Mouse (Mus musculus) liver, adult 2 months (tissue): ENCODE data around the gene F2. TPM values are rescaled to one million over a fixed set of nuclear protein-coding genes. Genes with fewer than 3 reads are reported as not detected.

Source experiments
- DNase-seq: peaks from one replicate; pipeline ENCODE4 v3.0.0-alpha.2; 2011; ENCODE audit warnings: low read depth, low spot score; ENCODE audit errors: extremely low read depth
- H3K27ac ChIP-seq: fragments of 200-500 bp; replicated peaks from 2 replicates; pipeline ENCODE4 v1.5.1; 2012; ENCODE audit warnings: low read depth, mild to moderate bottlenecking, control low read depth, inconsistent platforms, low read length; ENCODE audit not compliant: insufficient read depth
- H3K27me3 ChIP-seq: fragments of 200-500 bp; 2 replicates; pipeline ENCODE4 v1.6.1; 2012; ENCODE audit warnings: mild to moderate bottlenecking, moderate library complexity, low read length, inconsistent platforms; ENCODE audit not compliant: control insufficient read depth, insufficient read depth
- H3K36me3 ChIP-seq: fragments of 200-500 bp; 2 replicates; pipeline ENCODE4 v1.6.1; 2012; ENCODE audit warnings: low read length, inconsistent platforms; ENCODE audit not compliant: control insufficient read depth, insufficient read depth
- H3K4me1 ChIP-seq: fragments of 200-500 bp; 2 replicates; pipeline ENCODE4 v1.6.1; 2011; ENCODE audit warnings: low read length; ENCODE audit not compliant: control insufficient read depth, insufficient read depth
- H3K4me3 ChIP-seq: fragments of 200-500 bp; 2 replicates; pipeline ENCODE4 v1.5.1; 2011; ENCODE audit warnings: low read depth, mild to moderate bottlenecking, control low read depth, low read length, moderate library complexity; ENCODE audit not compliant: insufficient read depth
- H3K79me2 ChIP-seq: fragments of 200-500 bp; 2 replicates; pipeline ENCODE4 v1.6.1; 2012; ENCODE audit warnings: inconsistent platforms, mild to moderate bottlenecking, low read length, moderate library complexity; ENCODE audit not compliant: control insufficient read depth, insufficient read depth
- H3K9ac ChIP-seq: fragments of 200-500 bp; 2 replicates; pipeline ENCODE4 v1.6.1; 2012; ENCODE audit warnings: low read depth, mild to moderate bottlenecking, control low read depth, inconsistent platforms, low read length
- CTCF ChIP-seq: fragments of 200-500 bp; IDR thresholded peaks from 2 replicates; pipeline ENCODE4 v1.5.1; 2011; ENCODE audit warnings: low read depth, low read length, control low read depth
- POLR2A ChIP-seq: fragments of 200-500 bp; IDR thresholded peaks from 2 replicates; pipeline ENCODE4 v1.6.1; 2011; ENCODE audit warnings: low read length, control low read depth; ENCODE audit not compliant: insufficient read depth; ENCODE audit errors: extremely low read depth
- WGBS: fragments of 180-500 bp; shearing (Covaris S2); methylation state at CpG from one replicate; pipeline ENCODE4 v1.1.7; 2018; 5-methylcytosine and 5-hydroxymethylcytosine counted together
- polyA plus RNA-seq: library from polyadenylated mRNA; depleted of rRNA; stranded (reverse); fragments of >200 nt; gene quantifications from 2 replicates; pipeline ENCODE4 v1.2.3, GENCODE M21; 2012
- total RNA-seq: library from RNA; depleted of rRNA; stranded (reverse); fragments of >200 nt; gene quantifications from 2 replicates; pipeline ENCODE4 v1.2.3, GENCODE M21; 2014

F2 gene
- total and polyA plus RNA-seq, 2 experiments = 1,668 to 2,057 TPM

DNA sequence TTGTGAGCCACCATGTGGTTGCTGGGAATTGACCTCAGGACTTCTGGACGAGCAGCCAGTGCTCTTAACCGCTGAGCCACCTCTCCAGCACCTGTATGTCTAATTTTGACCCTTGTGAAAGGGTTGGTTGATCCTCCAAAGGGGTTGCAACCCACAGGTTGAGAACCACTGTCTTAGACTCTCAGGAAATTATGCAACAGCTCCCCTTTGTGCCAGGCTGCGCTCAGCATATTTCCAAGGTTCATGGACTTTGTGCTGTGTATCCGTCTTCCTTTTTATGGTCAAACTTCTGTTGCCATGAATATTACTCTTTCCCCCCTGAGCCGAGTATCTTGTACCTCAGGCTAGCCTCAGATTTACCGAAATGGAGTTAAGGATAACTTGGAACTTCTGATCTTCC is 24.8 kb upstream of the F2 start:
- TF ChIP-seq POLR2A = no peak
- TF ChIP-seq CTCF = no peak; the same call in 1 of the 2 replicates
- Histone ChIP-seq H3K27me3 (no peaks in the 10 kb centered on the region), H3K4me3 (no peak overlapping the region), H3K36me3 (peaks cover 29% of the 10 kb centered on the region; the same call in 1 of the 2 replicates), H3K79me2 (peaks cover 3% of the 10 kb centered on the region), H3K4me1 (peaks cover 2% of the 10 kb centered on the region; the same call in 1 of the 2 replicates), H3K9ac (no peak overlapping the region), H3K27ac (0 out of 2 replicates have a peak overlapping the region, but pooled peaks have one; percentile 25)
- 27% methylated on average over 6 of the region's 6 CpGs for WGBS
- peak; percentile 78 for DNase-seq

DNA sequence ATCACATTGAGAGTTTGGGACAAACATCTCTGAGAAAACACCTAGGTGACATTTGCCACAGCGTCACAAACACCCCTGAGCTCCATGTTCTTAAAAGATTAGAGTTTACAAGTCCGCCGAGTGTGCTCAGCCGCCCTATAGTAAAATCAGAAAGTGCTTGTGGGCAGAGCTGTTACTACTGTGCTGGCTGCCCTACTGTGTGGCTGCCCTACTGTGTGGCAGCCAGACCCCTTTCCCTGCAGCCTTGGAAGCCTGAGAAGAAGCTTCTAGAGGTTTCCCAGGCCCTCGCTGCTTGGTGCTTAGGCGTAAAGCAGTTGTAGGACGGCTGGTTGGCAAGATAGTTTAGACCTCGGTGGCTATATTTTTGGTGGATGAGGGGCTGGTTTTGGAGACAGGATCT is 23.4 kb upstream of the F2 start:
- TF ChIP-seq CTCF (no peak), POLR2A (no peak)
- Histone ChIP-seq H3K36me3 (peaks cover 38% of the 10 kb centered on the region; the same call in 1 of the 2 replicates), H3K9ac (no peak overlapping the region), H3K79me2 (peaks cover 3% of the 10 kb centered on the region), H3K4me3 (no peak overlapping the region), H3K27me3 (no peaks in the 10 kb centered on the region), H3K27ac (no peak overlapping the region), H3K4me1 (peaks cover 2% of the 10 kb centered on the region; the same call in 1 of the 2 replicates)
- no peak for DNase-seq
- 94% methylated on average over 8 of the region's 8 CpGs for WGBS

DNA sequence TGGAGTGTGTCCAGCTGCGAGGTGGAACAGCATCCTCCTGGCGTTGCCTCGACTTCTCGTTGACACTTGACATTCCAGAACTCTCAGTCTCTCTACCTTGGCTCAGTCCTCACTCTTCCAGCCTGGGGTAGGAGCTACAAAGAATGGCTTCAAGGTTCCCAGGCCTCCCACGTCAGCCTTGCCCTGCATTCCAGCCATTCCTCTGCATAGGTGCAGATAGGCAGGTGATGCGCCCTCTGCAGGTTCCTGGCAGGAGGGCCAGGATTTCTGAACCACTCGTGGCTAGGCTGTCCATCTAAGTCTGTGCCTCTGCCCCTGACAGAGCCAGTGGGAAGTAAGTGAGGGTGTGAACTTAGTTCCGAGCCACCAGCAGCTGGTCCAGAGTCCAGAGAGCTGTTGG is 20.6 kb upstream of the F2 start:
- DNase-seq = no peak
- peaks cover 30% of the 10 kb centered on the region; the same call in 1 of the 2 replicates for H3K36me3 ChIP-seq
- no peak for TF ChIP-seq POLR2A
- peak; percentile 41; the same call in 1 of the 2 replicates for TF ChIP-seq CTCF
- no peak overlapping the region for H3K4me3 ChIP-seq
- 71% methylated on average over 8 of the region's 8 CpGs for WGBS
- H3K9ac ChIP-seq = no peak overlapping the region
- H3K79me2 ChIP-seq = no peaks in the 10 kb centered on the region; the same call in 1 of the 2 replicates
- H3K27ac ChIP-seq = no peak overlapping the region
- no peaks in the 10 kb centered on the region for H3K27me3 ChIP-seq
- H3K4me1 ChIP-seq = peaks cover 2% of the 10 kb centered on the region; the same call in 1 of the 2 replicates

DNA sequence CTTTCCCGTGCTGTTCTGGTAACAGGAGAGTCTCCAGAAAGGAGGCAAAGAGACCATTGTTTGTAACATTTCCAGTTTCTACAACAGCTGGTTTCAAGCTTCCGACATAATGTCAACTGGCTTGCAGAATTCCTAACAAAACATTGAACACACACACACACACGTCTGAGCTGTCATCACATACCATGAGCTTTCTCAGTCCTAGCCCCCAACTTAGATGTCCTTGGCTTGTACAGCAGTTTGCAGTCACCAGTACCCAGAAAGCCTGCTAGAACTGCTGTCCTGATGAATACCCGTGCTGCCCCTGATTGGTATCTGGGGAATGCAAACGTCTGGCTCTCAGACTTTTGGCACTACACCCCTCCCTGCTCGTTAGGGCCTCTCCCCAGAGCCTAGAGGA is 19.6 kb upstream of the F2 start:
- WGBS = 79% methylated on average over 6 of the region's 6 CpGs
- no peak overlapping the region for H3K9ac ChIP-seq
- DNase-seq = no peak
- H3K36me3 ChIP-seq = peaks cover 30% of the 10 kb centered on the region; the same call in 1 of the 2 replicates
- H3K27ac ChIP-seq = no peak overlapping the region
- no peaks in the 10 kb centered on the region; the same call in 1 of the 2 replicates for H3K79me2 ChIP-seq
- TF ChIP-seq POLR2A (no peak), CTCF (no peak)
- H3K4me3 ChIP-seq = no peak overlapping the region
- H3K27me3 ChIP-seq = no peaks in the 10 kb centered on the region
- peaks cover 4% of the 10 kb centered on the region; the same call in 1 of the 2 replicates for H3K4me1 ChIP-seq

DNA sequence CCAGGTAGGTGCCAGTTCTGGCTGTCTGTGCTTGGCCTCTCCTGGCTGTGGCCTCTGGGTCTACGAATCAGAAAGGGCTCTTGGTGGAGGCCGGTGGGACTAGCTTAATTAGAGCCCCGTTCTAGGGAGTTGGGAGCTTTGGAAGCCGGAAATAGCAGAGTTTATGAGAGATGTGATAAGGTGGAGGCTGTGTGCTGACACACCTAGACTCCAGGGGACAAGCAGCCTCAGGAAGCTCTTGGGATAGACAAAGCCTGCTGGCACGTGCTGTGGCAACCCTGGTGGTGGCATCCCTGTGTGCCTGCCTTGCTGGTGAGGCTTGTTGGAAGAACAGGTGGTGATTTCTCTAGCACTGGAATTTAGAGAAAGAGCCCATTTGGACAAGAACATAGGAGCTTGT is 19.2 kb upstream of the F2 start:
- no peak overlapping the region for H3K4me3 ChIP-seq
- peaks cover 30% of the 10 kb centered on the region; the same call in 1 of the 2 replicates for H3K36me3 ChIP-seq
- TF ChIP-seq CTCF (no peak), POLR2A (no peak)
- H3K27me3 ChIP-seq = no peaks in the 10 kb centered on the region
- H3K4me1 ChIP-seq = peaks cover 3% of the 10 kb centered on the region; the same call in 1 of the 2 replicates
- H3K79me2 ChIP-seq = no peaks in the 10 kb centered on the region; the same call in 1 of the 2 replicates
- DNase-seq = no peak
- 92% methylated on average over 5 of the region's 5 CpGs for WGBS
- H3K27ac ChIP-seq = no peak overlapping the region
- no peak overlapping the region for H3K9ac ChIP-seq

DNA sequence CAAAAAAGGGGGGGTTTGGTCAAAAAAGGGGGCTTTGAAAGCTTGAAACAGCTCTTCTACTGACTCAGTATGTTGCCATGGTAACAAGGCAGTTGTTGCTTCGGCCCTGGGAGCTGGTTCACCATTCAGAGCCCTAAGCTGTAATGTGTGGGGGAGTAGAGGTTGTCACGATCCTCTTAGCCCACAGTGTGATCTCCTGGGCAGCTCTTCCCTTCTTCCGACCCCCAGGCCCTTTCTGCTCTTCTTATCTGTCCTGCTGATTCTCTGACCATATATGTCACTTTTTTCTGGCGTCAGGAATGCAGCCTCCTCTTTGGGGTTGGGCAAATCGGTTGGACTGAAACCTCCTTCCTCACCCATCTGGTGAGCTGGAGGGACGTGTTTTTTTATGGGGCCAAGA is 16.6 kb upstream of the F2 start:
- no peak overlapping the region for H3K27ac ChIP-seq
- 67% methylated on average over 6 of the region's 6 CpGs for WGBS
- H3K4me1 ChIP-seq = peaks cover 3% of the 10 kb centered on the region; the same call in 1 of the 2 replicates
- DNase-seq = no peak
- H3K79me2 ChIP-seq = peaks cover 4% of the 10 kb centered on the region; the same call in 1 of the 2 replicates
- H3K4me3 ChIP-seq = no peak overlapping the region
- H3K36me3 ChIP-seq = peaks cover 23% of the 10 kb centered on the region; the same call in 1 of the 2 replicates
- H3K9ac ChIP-seq = no peak overlapping the region
- H3K27me3 ChIP-seq = no peaks in the 10 kb centered on the region
- TF ChIP-seq POLR2A = no peak
- TF ChIP-seq CTCF = no peak
